Mouse (Mus musculus) megakaryocyte, embryonic 14.5 days (primary cell): Measurements from ENCODE around the gene Ccdc85b. TPM values are rescaled to one million over a fixed set of nuclear protein-coding genes. Genes with fewer than 3 reads are reported as not detected.

ENCODE experiments used
- H3K27me3 ChIP-seq: replicated peaks from 2 replicates; pipeline ENCODE3; 2012; ENCODE audit warnings: inconsistent platforms
- H3K36me3 ChIP-seq: replicated peaks from 2 replicates; pipeline ENCODE3; 2012; ENCODE audit warnings: low read length, inconsistent platforms, mixed read lengths
- H3K4me1 ChIP-seq: 2 replicates; pipeline ENCODE4 v1.6.1; 2012; ENCODE audit warnings: inconsistent platforms
- H3K4me3 ChIP-seq: replicated peaks from 2 replicates; pipeline ENCODE3; 2012; ENCODE audit warnings: moderate library complexity, mild to moderate bottlenecking, inconsistent platforms
- H3K9me3 ChIP-seq: 2 replicates; pipeline ENCODE4 v1.6.1; 2012; ENCODE audit warnings: inconsistent platforms
- FLI1 ChIP-seq: IDR thresholded peaks from 2 replicates; pipeline ENCODE4 v1.6.1; 2012; ENCODE audit warnings: low read length, inconsistent platforms, mixed read lengths
- GATA1 ChIP-seq: IDR thresholded peaks from 3 replicates; pipeline ENCODE4 v1.6.1; 2012; ENCODE audit warnings: mixed read lengths, low read length, inconsistent platforms, borderline replicate concordance
- polyA plus RNA-seq: library from polyadenylated mRNA; stranded (reverse); fragments of >175 nt; gene quantifications from 2 replicates; pipeline ENCODE4 v1.2.3, GENCODE M21; 2012; ENCODE audit warnings: low replicate concordance; ENCODE audit not compliant: insufficient read depth

The Ccdc85b gene
- polyA plus RNA-seq, 1 experiment: 12.3 TPM

DNA sequence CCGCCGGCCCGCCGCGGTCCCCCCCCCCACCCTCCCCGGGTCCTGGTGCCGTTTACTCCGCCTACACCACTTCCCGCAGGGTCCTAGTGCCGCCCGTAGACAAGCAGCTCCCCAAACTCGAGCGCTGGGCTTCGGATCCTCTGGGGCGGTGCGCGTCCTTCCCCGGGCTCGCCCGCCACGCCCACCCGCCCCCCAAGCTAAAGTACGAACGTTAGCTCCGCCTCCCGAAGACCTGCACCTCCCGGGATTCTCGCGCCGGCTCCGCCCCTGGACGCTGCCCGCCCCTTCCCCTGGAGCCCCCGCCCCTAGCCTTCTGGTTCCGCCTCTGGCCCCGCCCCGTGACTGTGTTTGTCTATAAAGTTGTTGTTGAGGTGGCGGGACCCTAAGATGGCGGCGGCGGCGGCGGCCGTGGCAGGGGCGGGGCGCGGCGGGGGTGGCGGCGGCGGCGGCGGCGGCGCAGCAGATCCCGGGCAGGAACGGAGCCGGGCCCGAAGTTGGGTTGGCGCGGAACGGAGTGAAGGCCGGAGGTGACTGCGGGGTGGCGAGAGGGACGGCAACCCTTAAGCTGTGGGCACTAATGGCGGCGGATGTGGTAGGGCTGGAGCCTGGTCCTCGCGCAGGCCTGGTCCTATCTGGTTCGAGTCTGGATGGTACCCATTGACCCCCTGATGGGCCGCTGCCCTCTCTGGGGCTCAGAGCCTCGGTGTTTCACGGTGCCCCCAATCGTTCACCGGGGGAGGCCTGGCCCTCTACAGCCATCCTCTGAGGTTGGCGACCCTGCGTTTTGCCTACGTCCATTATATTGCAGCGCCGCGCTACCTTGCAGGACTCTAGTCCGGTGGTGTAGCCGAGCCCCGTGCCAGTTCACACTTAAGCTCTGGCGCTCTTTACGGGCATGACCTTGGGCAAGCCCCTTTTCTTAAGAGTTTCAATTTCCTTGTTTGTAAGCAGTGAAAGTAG, 32.6 kb downstream of the Ccdc85b start, which contains the start of the genes Drap1 and AI837181:
Gene Drap1, minus strand, starts transcription at position 198 of the 960 bp plus-strand sequence.
Gene AI837181, plus strand, starts transcription at position 363 of the 960 bp plus-strand sequence.
- TF ChIP-seq FLI1 (no peak), GATA1 (no peak)
- peaks cover 60% of the 10 kb centered on the region for H3K36me3 ChIP-seq
- H3K4me1 ChIP-seq: peaks cover 65% of the 10 kb centered on the region
- peak within 1 kb of the TSS; percentile 100 for H3K4me3 ChIP-seq
- no peaks in the 10 kb centered on the region for H3K27me3 ChIP-seq
- H3K9me3 ChIP-seq: no peaks in the 10 kb centered on the region

DNA sequence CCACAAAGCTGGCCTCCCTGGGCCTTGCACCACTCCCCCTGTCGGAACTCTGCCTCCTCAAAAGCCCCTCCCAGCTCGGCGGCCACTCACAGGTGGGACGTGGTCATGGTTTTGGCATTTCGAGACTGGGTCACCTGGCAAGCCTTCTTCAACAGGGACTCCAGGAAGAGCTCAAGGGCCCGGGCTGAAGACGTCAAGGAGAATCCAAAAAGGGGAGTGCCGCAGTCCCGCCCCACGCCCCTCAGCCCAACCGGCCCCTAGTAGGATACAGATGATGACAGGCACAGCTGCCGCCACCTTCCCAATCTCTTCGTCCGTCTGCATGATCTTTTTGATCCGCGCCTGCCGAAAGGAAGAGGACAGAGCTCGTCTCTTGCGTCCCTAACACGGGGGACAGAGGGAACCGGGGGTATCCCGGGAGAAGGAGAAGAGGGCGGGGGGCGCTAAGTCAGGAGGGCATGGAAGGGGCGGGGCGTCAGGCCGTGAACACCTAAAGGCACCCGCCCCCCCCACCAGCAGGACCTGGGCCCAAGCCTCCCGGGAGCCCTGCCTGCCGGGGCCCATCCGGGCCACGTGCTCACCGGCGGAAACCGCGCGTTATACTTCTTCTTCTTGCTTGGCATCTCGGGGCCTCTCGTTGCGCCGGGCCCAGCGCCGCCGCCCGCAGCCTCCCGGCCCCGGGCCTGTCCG, 33.5 kb downstream of the Ccdc85b start:
- peaks cover 65% of the 10 kb centered on the region for H3K36me3 ChIP-seq
- no peaks in the 10 kb centered on the region for H3K9me3 ChIP-seq
- no peaks in the 10 kb centered on the region for H3K27me3 ChIP-seq
- H3K4me1 ChIP-seq: peaks cover 62% of the 10 kb centered on the region
- TF ChIP-seq GATA1 (no peak), FLI1 (no peak)
- H3K4me3 ChIP-seq: peak overlapping the region; percentile 100

DNA sequence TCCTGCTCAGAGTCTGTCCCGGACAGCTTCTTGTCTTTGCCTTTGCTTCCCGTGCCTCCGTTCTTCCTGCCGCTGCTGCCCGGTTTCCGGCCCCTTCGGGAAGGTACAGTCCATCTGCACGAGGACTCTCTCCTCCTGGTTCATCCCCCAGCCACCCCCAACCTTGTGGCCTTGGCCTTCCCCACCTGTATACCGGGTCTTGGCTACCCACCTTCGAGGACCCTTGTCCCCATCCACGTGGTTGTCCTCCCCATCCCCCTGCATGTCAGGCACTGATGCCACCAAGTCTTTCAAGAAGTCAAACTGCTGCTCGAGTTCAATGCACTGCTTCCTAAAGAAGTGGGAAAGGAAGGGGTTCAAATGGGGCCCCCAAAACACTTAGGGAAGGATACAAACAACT, 34.1 kb downstream of the Ccdc85b start:
- TF ChIP-seq FLI1: no peak
- no peak for TF ChIP-seq GATA1
- Histone ChIP-seq H3K4me1 (peaks cover 57% of the 10 kb centered on the region), H3K9me3 (no peaks in the 10 kb centered on the region), H3K36me3 (peaks cover 65% of the 10 kb centered on the region), H3K4me3 (peak overlapping the region; percentile 100), H3K27me3 (no peaks in the 10 kb centered on the region)

- TF ChIP-seq FLI1 (no peak), GATA1 (no peak)
- Histone ChIP-seq H3K36me3 (peaks cover 61% of the 10 kb centered on the region), H3K4me1 (peaks cover 60% of the 10 kb centered on the region), H3K9me3 (no peaks in the 10 kb centered on the region), H3K27me3 (no peaks in the 10 kb centered on the region), H3K4me3 (peak overlapping the region; percentile 100)
These were observed 34.7 kb downstream of the Ccdc85b start for GRCm38 (mm10) chr19:5422895-5423443.

DNA sequence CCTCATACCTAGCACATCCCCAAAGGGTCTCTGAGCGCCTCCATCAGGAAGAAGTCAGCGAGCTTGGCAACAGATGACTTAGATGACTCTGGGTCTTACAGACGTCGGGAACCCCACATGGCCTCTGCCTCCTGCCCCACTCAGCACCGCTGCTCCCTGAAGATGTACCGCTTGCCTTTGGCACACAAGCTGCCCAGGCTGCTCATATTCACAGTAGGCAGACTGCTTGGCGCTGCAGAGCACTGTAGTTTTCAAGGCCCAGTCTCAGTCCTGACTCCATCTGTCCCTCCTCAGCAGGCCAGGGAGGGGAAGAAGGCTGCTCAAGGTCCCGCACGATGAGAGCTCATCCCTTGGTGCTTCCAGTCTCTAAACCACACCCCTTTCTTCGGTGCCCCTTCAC, 35.4 kb downstream of the Ccdc85b start:
- TF ChIP-seq GATA1 (no peak), FLI1 (no peak)
- H3K27me3 ChIP-seq: no peaks in the 10 kb centered on the region
- H3K36me3 ChIP-seq: peaks cover 57% of the 10 kb centered on the region
- no peak overlapping the region for H3K4me3 ChIP-seq
- no peaks in the 10 kb centered on the region for H3K9me3 ChIP-seq
- peaks cover 64% of the 10 kb centered on the region for H3K4me1 ChIP-seq

GRCm38 (mm10) chr19:5421784-5422183, 35.9 kb downstream of the Ccdc85b start:
- peaks cover 59% of the 10 kb centered on the region for H3K4me1 ChIP-seq
- peaks cover 52% of the 10 kb centered on the region for H3K36me3 ChIP-seq
- no peak overlapping the region for H3K4me3 ChIP-seq
- H3K9me3 ChIP-seq: no peaks in the 10 kb centered on the region
- TF ChIP-seq GATA1 (no peak), FLI1 (no peak)
- no peaks in the 10 kb centered on the region for H3K27me3 ChIP-seq

DNA sequence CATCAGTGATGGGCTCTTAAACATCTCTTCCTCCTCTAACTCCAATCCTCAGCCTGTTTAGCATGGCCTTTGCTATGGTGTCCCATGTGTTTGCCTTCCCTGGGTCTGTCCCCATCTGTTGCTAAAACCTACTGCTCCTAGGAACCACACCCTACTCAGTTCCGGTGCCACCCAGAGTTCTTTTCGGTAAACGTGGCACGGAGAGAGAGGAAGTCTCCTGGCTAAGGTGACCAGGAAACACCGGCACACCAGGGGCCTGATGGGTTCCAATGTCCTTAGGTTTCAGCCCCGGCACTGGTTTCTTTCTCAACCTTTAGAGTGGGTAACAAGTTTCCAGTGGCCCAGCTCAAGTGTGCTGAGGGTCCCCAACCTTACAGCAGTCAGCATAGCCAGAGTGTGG, 37.1 kb downstream of the Ccdc85b start:
- Histone ChIP-seq H3K4me1 (peaks cover 48% of the 10 kb centered on the region), H3K27me3 (no peaks in the 10 kb centered on the region), H3K4me3 (peak overlapping the region; percentile 23), H3K9me3 (no peaks in the 10 kb centered on the region), H3K36me3 (peaks cover 42% of the 10 kb centered on the region)
- TF ChIP-seq FLI1 (no peak), GATA1 (no peak)

DNA sequence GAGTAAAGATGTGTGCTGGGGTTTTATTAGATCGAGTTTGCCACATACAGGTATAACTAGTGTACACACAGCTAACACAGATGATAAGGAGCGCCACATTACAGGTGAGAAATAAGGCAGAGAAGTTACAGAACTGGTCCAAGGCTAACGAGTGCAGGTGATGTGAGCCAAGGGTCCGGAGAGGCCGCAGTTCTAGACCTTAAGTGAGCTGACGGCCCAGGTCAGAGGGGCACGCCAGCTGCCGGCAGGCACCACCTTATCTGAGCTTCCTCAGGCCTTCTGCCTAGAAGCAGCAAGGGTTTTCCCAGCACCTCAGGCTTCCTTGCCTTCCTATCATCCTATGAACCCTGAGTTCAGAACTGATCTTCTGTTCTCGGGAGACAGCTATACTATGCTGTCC, 38.1 kb downstream of the Ccdc85b start:
- Histone ChIP-seq H3K4me1 (peaks cover 49% of the 10 kb centered on the region), H3K4me3 (no peak overlapping the region), H3K9me3 (no peaks in the 10 kb centered on the region), H3K36me3 (peaks cover 42% of the 10 kb centered on the region), H3K27me3 (no peaks in the 10 kb centered on the region)
- no peak for TF ChIP-seq FLI1
- no peak for TF ChIP-seq GATA1

DNA sequence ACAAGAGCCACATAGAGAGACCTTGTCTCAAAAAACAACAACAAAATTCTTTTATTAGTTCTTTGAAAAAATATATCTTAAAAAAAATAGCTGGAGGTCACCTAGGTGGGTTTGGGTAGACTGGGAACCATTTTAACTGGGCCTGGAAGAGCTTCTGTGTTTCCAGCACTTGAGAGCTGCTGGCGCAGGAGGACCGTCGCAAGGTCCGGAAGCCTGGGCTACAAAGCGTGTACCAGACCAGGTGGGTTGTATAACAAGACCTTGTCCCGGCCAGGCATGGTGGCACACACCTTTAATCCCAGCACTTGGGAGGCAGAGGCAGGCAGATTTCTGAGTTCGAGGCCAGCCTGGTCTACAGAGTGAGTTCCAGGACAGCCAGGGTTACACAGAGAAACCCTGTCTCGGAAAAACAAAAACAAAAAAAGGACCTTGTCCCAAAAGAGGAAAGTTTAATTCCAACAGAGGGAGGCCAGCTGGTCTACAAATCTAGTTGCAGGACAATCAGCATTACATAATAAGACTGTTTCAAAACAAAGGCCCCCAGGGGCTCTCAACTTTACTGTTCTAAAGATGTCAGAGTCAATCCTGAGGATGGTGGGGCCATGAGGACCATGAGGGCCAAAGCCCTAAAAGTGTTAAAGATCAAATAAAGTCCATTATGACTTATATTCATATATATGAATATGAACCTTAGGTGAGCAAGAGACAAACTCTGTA, 38.8 kb downstream of the Ccdc85b start:
- H3K27me3 ChIP-seq: no peaks in the 10 kb centered on the region
- H3K4me1 ChIP-seq: peaks cover 52% of the 10 kb centered on the region
- peaks cover 42% of the 10 kb centered on the region for H3K36me3 ChIP-seq
- H3K9me3 ChIP-seq: no peaks in the 10 kb centered on the region
- TF ChIP-seq GATA1: no peak
- TF ChIP-seq FLI1: no peak
- H3K4me3 ChIP-seq: no peak overlapping the region
